ENCODE assay signal across 35 mouse cellular contexts in genomic region chr15:93988367-93988766, GRCm38 (mm10).
"Had no signal": no experiment of that assay in that cellular context is flagged by ENCODE, and none has a peak within 500 bp of the region (broad histone marks: within the 10 kb centered on the region; RNA-seq: fewer than 3 reads in every experiment).

No protein-coding gene starts in this region.

- H3K9me3 ChIP-seq: heart, embryonic 12.5 days; heart, embryonic 13.5 days; heart, embryonic 15.5 days; hindbrain, embryonic 10.5 days; hindbrain, embryonic 12.5 days; hindbrain, embryonic 13.5 days; hindbrain, embryonic 15.5 days; intestine, embryonic 15.5 days had no signal

- H3K27ac ChIP-seq: heart, embryonic 13.5 days; heart, embryonic 15.5 days; hindbrain, embryonic 10.5 days; hindbrain, embryonic 12.5 days; hindbrain, embryonic 13.5 days; hindbrain, embryonic 14.5 days; hindbrain, embryonic 15.5 days; hindbrain, postnatal 0 days; intestine, embryonic 15.5 days; kidney, embryonic 15.5 days; kidney, postnatal 0 days; layer of hippocampus, adult 2 months; left cerebral cortex, adult 2 months had no signal

- H3K4me3 ChIP-seq: heart, embryonic 12.5 days; heart, embryonic 13.5 days; heart, embryonic 15.5 days; hindbrain, embryonic 10.5 days; hindbrain, embryonic 12.5 days; hindbrain, embryonic 13.5 days; hindbrain, embryonic 15.5 days; intestine, embryonic 15.5 days; kidney, embryonic 15.5 days; layer of hippocampus, adult 2 months; left cerebral cortex, adult 2 months had no signal

- H3K4me1 ChIP-seq: heart, embryonic 12.5 days; heart, embryonic 13.5 days; heart, embryonic 15.5 days; hindbrain, embryonic 12.5 days; hindbrain, embryonic 13.5 days; intestine, embryonic 15.5 days; kidney, embryonic 15.5 days had no signal

- DNase-seq: heart, postnatal 10 days; heart, postnatal 14 days; heart, postnatal 36 days; heart, postnatal 4 days; kidney, adult 11 months; kidney, adult 18-20 months; kidney, adult 2 months; kidney, adult 8-10 months; kidney, adult 9 months; kidney, postnatal 10 days; kidney, postnatal 14 days; kidney, postnatal 25 days; kidney, postnatal 36 days; kidney, postnatal 4 days; layer of hippocampus, adult 9-11 months; layer of hippocampus, postnatal 36 days had no signal

- H3K9ac ChIP-seq: heart, embryonic 12.5 days; heart, embryonic 13.5 days; heart, embryonic 15.5 days; hindbrain, embryonic 12.5 days; hindbrain, embryonic 13.5 days; hindbrain, embryonic 14.5 days; hindbrain, embryonic 15.5 days; intestine, embryonic 15.5 days; kidney, embryonic 15.5 days had no signal

- H3K36me3 ChIP-seq: heart, embryonic 12.5 days; heart, embryonic 13.5 days; heart, embryonic 15.5 days; hindbrain, embryonic 10.5 days; hindbrain, embryonic 12.5 days; hindbrain, embryonic 13.5 days; hindbrain, embryonic 15.5 days; intestine, embryonic 15.5 days; kidney, embryonic 15.5 days had no signal

- H3K4me2 ChIP-seq: heart, embryonic 11.5 days; heart, embryonic 12.5 days; heart, embryonic 13.5 days; heart, embryonic 15.5 days; hindbrain, embryonic 12.5 days; hindbrain, embryonic 13.5 days; hindbrain, embryonic 14.5 days; hindbrain, embryonic 15.5 days; intestine, embryonic 15.5 days; kidney, embryonic 15.5 days had no signal

- H3K27me3 ChIP-seq: heart, embryonic 12.5 days; heart, embryonic 13.5 days; heart, embryonic 15.5 days; hindbrain, embryonic 12.5 days; hindbrain, embryonic 13.5 days; intestine, embryonic 15.5 days; kidney, embryonic 15.5 days had no signal

- ATAC-seq: hindbrain, embryonic 16.5 days; hindbrain, postnatal 0 days; inflammation-experienced regulatory T-cells, adult 6 months; intestine, embryonic 15.5 days; intestine, embryonic 16.5 days; intestine, postnatal 0 days had no signal
